Mouse (Mus musculus) ovary, adult 18-20 months (tissue): Measurements from ENCODE around the gene Kalrn.

Experiments used
- DNase-seq: peaks from one replicate; pipeline ENCODE4 v3.0.0; 2022; ENCODE audit warnings: low spot score, mixed read lengths

Kalrn gene

DNA sequence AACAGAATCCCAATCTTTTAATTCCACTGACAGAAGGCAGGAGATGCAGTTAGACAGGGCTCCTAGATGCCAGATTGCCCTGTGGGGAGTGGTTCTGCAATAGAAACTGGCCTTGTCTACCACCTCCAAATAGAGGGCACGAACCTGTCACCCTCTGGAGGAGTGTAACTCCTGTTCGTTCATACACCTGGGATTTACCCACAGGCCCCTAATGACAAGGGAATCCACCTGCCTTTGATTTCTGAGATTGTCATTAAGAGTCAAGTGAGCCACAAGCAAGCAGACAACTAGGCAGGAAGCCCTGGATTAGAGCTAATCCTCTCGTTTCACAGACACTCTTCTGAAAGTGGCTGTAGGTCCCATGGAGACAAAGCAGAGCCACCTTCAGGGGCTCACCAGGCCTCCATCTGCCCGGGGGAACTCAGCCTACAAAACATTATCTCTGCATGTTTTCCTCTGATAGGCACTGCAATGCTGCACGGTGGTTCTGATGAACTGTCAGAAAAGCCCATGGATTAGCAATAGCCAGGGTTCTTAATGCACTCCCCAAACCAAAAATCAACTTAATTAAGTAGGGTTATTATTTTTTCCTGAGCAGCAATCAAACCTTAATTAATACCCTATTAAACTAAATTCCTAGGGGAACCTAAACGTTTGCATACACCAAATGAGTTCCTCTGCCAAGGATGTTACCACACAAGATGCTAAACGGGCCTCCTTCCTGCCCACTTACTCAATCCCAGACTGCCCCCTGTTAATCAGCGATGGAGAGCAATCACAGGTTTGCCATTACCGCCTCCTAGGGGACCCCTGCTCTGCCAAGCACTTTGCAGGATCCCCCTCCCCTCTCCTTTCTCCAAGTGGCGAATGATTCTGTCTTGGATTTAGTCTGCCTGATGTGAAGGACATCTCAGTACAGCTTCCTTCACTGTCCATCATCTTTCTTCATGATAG lies 312.1 kb downstream of the Kalrn start:
- no peak for DNase-seq

DNA sequence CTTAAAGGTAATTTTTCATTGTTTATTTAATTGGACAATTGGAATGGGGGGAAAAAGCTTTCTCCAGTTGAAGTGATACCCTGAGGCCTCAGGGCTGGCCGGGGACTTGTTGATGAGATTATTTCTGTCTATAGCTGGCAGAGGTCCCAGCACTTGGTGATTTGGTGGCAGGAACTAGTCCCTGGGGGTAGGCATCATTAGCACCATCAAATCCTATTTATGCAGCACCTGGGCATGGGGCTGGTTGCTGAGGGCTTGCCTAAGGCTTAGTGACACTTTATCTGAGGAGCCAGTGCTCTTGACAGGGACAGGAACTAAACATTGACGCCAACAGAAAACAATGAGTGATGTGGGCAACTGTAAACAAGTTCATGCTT lies 318.7 kb downstream of the Kalrn start:
- DNase-seq: no peak

DNA sequence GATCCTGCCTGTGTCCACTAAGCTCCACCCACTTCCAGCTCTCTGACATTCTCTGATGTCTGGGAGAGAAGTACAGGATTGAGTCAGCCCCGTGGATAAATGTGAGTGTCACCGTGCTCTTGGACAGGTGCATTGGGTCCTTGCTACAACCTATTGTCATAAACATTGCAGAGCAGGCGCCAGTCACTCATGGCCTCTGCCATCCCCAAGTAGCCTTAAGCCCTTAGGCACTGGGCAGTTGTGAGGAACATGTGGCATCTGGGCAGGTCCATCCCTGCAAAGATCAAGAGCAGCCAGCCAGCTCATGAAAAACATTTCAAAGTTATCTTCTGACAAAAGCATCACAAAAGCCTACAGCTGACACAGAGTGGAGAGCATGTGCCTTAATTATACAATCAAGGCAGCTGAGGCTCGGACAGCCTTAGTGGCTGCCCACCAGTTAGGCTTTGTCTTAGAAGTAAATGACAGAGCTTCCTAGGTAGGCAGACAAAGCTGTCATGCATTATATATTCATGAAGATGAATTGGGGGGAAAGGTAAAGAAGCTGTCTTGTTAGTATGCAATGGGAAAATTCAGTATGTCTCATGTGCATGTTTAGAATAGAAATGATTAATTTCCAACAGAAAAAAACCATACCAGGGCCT lies 319.2 kb downstream of the Kalrn start:
- DNase-seq: no peak

DNA sequence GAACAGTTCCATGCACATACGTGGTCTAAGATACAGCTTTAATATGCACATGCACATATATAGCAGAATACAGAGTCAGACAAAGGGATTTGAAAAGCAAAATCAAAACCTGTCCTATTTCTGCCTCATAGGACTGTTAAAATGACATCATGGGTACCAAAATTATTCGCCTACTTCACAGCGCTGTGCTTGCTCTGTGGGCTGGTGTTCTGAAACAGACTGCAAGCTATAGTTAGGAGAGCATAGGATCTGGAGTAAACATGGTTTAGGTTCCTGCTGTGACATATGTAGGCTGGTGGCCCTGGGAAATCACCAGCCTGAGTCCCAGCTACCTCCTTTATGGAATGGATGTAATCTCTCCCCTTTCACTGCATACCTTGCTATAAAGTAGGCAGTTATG lies 320.7 kb downstream of the Kalrn start:
- no peak for DNase-seq

DNA sequence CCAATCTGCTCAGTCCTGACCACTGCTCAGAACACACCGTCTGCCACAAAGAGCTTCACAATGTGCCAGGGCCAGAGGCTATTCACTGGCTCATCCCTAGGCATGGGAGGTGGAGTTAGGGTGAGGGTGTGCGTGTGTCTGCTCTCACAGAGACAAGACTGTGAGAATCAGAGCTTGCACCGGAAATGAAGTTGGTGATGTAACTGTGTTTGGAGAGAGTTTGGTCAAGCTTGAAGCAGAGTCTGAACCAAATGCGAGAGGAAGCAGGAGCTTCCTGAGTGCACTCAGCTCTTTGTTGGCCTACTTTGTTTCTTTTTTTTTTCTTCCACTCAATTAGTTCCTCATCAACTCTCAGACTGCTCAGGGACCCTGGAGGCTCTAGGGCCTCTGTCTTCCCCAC lies 325.1 kb downstream of the Kalrn start:
- DNase-seq: no peak

DNA sequence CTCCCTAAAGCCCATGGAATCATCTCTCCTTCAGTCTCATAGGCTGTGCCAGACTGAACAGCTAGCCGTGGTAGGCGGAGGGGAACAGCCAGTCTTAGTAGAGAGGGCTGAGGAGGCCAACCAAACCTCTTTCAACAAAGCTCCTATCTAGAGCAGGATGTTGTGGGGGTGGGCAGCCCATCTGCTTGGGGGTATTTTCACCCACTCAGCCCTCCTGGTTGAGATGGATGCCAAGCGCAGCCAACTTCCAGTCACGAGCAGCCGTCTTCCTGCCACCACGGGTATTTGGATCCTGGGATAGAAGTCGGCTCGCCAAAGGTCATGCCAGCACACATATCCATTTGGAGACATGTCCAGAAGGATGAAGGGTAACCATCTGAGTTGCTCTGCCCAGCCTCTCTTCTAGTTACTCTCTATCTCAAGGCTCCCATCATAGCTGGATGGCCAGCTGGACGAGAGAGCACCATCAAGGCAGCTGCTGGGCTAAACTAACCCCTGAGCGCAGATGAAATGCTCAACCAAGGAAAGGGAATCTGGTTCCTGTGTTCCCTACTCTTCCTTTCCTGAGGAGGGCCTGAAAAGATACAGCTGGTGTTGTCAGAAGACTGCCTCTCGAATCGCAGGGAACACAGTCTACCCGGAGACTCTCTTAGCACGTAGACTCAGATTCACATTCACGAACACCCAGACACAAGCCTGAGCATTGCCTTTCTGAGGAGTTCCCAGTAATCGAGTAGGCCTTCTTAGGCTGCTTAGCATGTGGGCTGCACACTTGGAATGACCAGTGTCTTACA lies 331.2 kb downstream of the Kalrn start:
- no peak for DNase-seq

DNA sequence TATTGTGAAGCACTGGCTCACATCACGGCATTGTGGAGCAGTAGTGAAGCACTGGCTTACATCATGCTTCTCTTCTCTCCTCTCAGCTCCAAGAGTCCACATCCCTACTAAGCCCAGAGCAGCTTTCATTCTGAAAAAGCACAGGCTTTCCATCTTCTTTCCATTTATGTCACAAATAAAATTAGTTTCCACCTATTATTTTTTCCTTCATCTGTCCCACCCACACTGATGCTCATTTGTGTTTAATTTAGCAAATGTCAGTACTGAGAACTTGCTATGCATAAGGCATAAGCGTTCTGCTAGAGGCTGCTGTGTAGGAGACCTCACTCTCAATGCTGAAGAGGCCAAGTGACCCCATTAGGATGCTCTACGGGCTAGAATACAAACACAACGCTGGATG lies 333.7 kb downstream of the Kalrn start:
- DNase-seq: no peak

DNA sequence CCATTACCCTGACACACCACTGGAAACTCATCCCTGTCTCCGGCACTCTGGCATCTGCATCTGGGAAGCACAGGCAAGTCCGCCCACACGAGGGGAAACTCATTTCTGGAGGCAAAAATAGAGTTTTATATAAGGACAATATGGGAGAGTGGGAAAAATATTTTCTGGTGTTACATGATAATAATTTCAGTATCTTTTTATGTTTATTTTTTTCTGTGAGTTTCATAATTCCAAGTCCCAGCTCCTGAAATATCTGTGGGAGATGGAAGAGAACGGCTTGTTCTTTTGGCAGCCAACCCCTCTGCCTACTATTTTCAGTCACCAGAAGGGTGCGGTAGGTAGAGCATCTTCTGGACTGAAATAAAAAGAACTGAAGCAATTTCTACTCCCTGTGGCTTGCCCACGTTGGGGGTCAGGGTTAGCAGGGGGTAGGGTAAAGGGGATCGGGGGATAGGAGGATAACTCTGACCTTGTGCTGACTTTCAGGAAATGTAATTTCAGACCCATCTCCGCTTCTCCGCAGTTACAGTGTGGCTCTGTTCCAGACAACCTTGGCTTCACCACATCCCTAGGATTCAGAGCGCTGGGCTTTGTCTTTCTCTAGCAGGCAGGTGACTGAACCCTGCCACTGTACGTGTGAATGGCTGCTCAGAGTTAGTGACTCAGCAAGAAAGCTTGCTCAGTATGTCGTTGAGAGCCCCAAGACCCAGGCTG lies 336.3 kb downstream of the Kalrn start:
- no peak for DNase-seq

DNA sequence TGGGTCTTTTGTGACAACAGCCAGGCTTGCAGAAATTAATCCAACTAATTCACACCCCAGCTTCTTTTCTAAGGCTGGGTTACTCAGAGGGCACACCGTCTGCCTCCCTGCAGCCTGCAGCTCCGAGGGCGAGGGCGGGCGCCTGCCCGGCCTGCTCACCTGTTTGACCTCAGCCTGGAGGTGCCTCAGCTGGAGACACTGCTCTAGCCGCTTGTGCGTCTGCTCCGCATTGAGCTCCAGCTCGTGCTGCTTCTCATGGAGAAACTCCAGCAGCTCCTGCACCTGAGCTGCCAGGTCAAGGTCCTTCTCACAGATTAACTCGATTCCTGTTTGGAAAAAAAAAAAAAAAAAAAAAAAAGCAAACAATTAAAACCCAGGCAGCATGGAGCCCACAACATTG lies 338.2 kb downstream of the Kalrn start:
- DNase-seq: no peak

DNA sequence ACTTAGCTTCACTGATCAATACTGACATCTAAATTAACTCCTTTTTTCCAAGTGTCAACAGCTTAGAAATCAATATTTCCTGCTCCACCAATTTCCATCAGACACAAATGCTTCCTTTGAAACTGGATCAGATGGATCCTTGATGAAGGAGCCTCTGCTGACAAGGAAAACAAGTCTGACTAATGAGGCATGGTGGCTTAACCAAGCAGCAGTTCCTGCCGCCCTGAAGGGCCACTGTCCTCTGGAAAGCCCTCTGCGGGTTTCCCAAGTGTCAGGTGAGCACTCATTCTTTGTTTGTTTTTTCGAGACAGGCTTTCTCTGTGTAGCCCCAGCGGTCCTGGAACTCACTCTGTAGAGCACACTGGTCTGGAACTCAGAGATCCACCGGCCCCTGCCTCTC lies 341.4 kb downstream of the Kalrn start:
- DNase-seq: no peak

DNA sequence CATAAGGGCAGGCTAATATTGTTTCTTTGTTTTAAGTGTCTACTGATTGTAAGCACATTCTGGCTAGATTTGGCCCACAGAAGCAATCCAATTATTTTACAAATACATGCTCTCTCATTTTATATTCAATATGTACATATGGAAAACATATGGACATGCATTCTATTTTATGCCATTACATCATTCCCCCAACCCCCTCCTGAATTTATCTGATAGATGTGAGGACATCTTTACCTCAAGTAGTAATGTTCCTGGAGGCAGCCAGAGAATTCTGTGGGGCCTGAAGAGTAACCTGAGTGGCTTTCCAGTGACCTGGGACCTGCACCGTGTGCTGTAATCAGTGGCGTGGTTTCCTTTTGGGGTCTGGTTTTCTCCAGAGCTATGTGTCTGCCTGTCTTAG lies 342.2 kb downstream of the Kalrn start:
- no peak for DNase-seq

DNA sequence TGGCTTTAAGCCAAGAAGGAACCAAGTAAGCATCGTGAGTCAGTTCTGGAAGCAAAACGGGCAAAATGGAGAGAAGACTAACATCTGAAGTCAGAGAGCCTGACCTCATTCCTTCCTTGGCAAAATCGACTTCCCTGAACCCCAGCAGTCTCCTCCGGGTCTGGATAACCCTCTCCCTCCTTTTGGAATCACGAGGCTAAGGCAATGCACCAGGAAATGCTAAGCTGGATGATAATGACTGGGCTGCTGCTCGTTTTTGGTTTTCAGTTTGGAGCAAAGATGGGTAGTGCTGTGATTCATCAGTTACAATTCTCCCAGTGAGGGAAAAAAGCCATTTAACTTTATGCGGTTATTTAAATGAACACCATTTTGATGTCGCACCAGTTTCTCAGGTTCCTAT lies 344.0 kb downstream of the Kalrn start:
- DNase-seq: no peak

DNA sequence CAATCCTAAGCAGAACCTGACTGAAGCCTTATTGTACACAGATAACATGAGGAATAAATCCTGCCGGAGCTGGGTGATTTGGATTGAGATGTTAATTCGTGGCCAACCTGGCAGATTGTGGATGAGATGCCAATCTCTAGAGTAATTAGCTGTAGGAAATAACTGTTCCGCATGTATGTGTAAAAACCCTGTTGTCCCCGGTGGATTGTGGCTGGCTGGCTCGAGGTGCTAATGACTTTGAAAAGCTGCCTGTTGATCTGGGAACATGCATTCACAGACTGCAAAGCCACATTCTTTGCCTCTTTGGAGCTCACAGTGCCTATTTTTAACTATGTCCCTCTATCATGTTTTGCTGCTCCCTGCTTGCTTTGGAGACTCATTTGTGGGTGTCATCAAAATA lies 344.7 kb downstream of the Kalrn start:
- no peak for DNase-seq

DNA sequence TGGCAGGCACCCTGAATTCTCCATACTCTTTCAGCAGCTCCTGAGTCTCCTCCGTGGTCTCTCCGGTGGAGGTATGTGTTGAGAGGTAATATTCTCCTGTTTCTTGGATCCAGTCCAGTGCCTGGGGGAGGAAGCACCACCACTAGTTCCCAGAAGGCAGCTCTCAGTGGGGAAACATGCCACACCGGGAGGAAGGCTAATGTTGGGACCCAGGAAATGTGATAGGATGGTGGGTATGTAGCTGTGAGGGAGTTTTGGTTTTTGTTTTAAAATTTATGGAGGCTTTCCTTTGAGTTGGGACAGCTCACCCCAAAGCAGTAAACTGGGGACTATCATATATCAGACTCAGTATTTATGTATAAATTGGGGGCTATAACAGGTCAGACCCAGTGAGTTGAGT lies 361.2 kb downstream of the Kalrn start:
- DNase-seq: no peak

DNA sequence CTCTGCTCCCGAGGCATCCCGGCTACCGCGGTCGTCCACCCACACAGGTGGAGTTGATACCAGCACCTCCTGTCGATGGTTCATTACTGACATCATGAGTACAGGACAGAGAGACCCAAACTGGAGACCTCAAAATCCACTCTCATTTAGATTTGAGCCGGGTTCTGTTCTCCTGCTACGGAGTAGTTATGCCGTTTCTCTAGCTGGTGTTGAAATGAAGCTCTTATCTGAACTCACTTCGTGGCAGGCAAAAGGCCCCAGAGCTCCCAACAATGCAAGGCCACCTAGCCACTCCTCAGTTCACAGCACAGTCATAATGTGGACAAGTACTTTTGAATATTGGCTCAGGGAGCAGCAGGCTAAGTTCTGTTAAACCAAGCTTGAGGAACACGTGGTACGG lies 362.1 kb downstream of the Kalrn start:
- no peak for DNase-seq

DNA sequence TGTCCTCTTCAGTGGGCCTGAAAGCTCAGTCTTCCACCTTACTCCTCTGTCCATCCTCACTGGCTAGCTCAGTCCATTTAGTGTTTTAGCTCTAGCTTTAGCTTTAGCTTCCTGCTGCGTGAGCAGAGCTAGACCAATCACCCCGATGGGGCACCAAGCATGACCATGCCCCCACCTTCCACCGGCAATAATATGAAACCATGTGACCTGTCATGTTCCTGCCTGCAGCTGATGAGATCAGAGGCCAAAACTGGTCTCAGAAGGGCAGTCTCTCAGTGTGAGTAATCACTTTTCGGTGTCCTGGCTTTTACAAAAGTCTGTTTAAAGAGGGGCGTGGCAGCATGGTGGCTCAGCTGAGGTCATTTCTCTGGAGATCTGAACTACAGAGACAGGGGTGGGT lies 364.6 kb downstream of the Kalrn start:
- no peak for DNase-seq

DNA sequence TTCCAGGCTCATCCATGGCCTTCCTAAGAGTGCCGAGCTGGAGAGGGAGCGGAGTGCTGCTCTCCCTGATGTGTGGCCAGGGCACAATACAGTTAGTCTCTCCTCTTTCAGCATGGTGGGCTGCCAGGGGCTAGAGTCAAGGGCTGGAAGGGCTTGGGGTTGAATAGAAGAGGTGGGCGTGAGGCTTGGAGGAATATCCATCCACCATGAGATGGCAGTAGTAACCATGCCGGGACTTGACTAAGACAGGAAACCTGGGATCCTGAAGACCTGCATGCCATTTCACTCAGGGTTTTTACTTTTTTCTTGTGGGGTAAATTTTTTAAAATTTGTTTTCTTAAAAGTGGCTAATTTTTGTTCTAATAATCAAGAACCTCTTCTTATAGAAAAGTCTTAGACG lies 365.4 kb downstream of the Kalrn start:
- no peak for DNase-seq

DNA sequence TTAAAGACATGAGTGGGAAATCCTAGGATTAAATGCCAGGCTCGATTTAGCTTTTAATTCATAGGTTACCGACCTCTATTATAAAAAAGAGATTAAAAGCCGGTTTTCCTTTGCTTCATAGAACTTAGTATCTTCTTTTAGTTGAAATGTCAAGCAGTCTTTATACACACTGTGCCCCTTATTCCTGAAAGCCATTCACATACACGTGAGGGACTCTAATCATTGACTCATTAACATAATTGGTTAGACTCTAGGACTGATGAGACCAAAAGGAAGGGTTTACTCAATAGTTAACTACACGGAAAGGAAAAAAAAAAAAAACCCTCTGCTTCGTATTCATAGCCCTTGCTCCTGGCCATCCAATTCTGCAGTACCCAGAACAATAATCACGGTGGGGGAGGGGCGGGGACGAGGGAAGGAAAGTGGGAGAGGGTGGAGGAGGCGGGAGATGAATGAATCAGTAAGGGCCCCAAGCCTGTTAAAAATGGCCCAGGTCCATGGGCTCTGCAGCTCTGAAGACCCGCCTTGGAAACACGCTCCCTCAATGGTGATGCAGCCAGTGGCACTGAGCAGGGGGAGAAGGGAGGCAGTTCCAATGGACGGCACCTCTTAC lies 368.7 kb downstream of the Kalrn start:
- no peak for DNase-seq

DNA sequence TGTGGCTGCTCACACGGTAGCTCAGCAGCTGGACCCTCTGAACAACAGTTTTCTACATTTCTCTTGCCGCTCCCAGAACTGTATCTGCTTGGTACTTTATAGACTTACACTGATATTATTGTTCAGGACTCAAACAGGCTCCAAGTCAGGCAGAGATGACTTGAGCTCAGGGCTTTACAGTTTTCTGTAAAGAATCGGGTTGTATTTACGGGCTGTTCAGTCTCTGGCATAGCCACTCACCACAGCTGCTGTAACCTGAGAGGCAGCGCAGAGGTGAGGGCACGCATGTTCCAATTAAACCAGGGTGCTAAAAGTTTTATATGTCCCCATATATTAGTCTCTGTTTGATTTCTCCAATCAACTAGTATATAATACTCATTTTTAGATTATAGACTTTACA lies 373.8 kb downstream of the Kalrn start:
- no peak for DNase-seq

DNA sequence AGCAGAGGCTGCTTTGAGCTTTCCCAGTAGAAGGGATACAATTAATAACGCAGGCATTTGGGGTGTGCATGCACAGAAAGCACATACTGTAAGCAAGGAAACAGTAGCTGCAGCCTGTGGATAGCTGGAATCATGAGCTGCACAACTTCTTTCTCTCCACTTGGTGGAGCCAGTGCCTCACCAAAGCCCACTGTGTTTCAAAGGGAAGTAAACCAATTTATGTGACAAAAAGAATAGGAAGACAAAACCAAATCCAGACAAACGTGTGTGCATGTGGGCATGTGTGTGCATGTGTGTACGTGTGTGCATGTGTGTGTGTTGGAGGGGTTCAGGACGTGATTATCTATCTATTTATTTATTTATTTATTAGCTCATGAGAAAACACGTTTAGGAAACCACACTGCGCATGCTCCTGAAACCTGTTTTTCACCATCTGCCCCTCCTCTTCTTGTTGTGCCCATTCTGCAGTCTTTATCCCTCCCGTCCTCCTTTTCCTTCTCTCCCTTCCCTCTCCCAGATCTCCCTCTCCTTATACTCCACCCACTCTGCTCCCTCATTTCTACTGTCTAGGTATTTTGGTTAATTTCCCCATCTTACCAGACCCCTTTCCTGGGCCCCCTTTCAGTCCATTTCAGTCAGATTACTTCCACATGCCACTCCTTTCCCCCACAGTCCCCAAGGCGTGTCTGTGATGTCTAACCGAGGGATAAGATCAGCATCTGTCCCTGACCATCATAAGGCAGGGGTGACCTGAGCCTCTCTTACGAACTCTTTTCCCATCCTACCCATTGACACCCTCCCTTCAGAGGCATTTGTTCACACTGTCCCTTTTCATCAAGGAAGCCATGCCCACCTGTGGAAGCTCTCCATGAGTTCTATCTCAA lies 380.1 kb downstream of the Kalrn start:
- DNase-seq: no peak

DNA sequence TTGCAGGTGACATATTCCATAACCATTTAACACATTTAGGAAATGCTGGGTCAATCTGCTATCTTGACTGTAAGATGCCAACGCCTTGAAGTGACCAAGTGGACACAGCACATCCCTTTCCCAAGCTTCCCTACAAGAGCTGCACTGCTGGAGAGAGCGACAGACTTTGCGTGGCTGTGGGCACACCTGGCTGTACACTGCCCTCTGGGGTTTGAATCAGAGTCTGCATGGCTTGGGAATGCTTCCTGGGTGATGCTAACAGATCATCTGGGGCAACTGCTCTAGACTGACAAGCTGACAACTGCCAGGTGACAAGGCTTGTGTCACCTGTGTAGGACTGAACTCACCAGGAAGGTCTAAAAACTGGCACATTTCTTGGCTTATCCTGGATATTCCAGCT lies 388.6 kb downstream of the Kalrn start:
- no peak for DNase-seq
